Mouse (Mus musculus) brain, embryonic 14.5 days (tissue): ENCODE results near the gene Gpr132. TPM values are rescaled to one million over a fixed set of nuclear protein-coding genes. Genes with fewer than 3 reads are reported as not detected.
"Not testable (repeated sequence)": the region's sequence is repeated elsewhere in the genome, so short reads cannot be mapped to it uniquely, and the experiment has no call there.

Source experiments
- DNase-seq: peaks from one replicate; pipeline ENCODE4 v3.0.0-alpha.2; 2011; ENCODE audit warnings: low read depth
- CTCF ChIP-seq: fragments of 200-500 bp; IDR thresholded peaks from 2 replicates; pipeline ENCODE4 v1.5.1; 2012; ENCODE audit warnings: inconsistent platforms, mild to moderate bottlenecking, moderate library complexity, borderline replicate concordance; ENCODE audit not compliant: insufficient read depth, insufficient read length; ENCODE audit errors: extremely low read depth
- POLR2A ChIP-seq: fragments of 200-500 bp; IDR thresholded peaks from 2 replicates; pipeline ENCODE4 v1.6.1; 2012; ENCODE audit warnings: mild to moderate bottlenecking, inconsistent platforms, borderline replicate concordance; ENCODE audit not compliant: poor library complexity, insufficient read depth, insufficient read length, severe bottlenecking; ENCODE audit errors: extremely low read depth
- polyA plus RNA-seq: library from polyadenylated mRNA; depleted of rRNA; stranded (reverse); fragments of >200 nt; gene quantifications from 2 replicates; pipeline ENCODE4 v1.2.3, GENCODE M21; 2012

Gpr132 gene
- polyA plus RNA-seq, 1 experiment, result 0.07 TPM

- DNase-seq, result no peak
- TF ChIP-seq POLR2A (no peak), CTCF (no peak)
Measured at GRCm38 (mm10) chr12:112821974-112822373, 46.1 kb downstream of the Gpr132 start.

- TF ChIP-seq CTCF (no peak), POLR2A (no peak)
- DNase-seq, result no peak
Measured at GRCm38 (mm10) chr12:112821216-112821615, 46.8 kb downstream of the Gpr132 start.

GRCm38 (mm10) chr12:112820401-112820999 is 47.5 kb downstream of the Gpr132 start:
- no peak for TF ChIP-seq POLR2A
- TF ChIP-seq CTCF, result no peak
- DNase-seq, result no peak

- no peak for DNase-seq
- no peak for TF ChIP-seq POLR2A
- no peak for TF ChIP-seq CTCF
Measured at GRCm38 (mm10) chr12:112819057-112819662, 48.9 kb downstream of the Gpr132 start.

- not testable (repeated sequence) for DNase-seq
Measured at GRCm38 (mm10) chr12:112816866-112817265, 51.2 kb downstream of the Gpr132 start.

- TF ChIP-seq POLR2A (no peak), CTCF (peak; percentile 85)
- peak; percentile 37 for DNase-seq
Measured at GRCm38 (mm10) chr12:112816294-112816693, 51.7 kb downstream of the Gpr132 start.

GRCm38 (mm10) chr12:112814682-112815470 is 53.2 kb downstream of the Gpr132 start:
- TF ChIP-seq CTCF (no peak), POLR2A (no peak)
- no peak for DNase-seq

GRCm38 (mm10) chr12:112813370-112813769 is 54.7 kb downstream of the Gpr132 start:
- DNase-seq, result no peak
- TF ChIP-seq POLR2A (no peak), CTCF (no peak)

GRCm38 (mm10) chr12:112810092-112810885 is 57.7 kb downstream of the Gpr132 start:
- no peak for DNase-seq
- TF ChIP-seq CTCF (no peak), POLR2A (no peak)

GRCm38 (mm10) chr12:112809641-112810040 is 58.4 kb downstream of the Gpr132 start:
- TF ChIP-seq CTCF (no peak), POLR2A (no peak)
- DNase-seq, result no peak
